Mouse (Mus musculus) liver, postnatal 0 days (tissue): Measurements from ENCODE around the gene Slain2.

ENCODE experiments used
- CTCF ChIP-seq: sonication (generic); IDR thresholded peaks from 2 replicates; pipeline ENCODE4 v1.5.1; 2016; ENCODE audit warnings: antibody characterized with exemption, low read depth
- EP300 ChIP-seq: IDR thresholded peaks from 2 replicates; pipeline ENCODE4 v1.6.1; 2016; ENCODE audit warnings: antibody characterized with exemption, low read depth, mild to moderate bottlenecking

GRCm38 (mm10) chr5:72960096-72960495 is 46.0 kb downstream of the Slain2 start:
- no peak for TF ChIP-seq CTCF
- no peak for TF ChIP-seq EP300
